Mouse (Mus musculus): ENCODE data around the gene Zkscan3.
"Not testable (repeated sequence)": the region's sequence is repeated elsewhere in the genome, so short reads cannot be mapped to it uniquely, and the experiment has no call there.

Gene Zkscan3

DNA sequence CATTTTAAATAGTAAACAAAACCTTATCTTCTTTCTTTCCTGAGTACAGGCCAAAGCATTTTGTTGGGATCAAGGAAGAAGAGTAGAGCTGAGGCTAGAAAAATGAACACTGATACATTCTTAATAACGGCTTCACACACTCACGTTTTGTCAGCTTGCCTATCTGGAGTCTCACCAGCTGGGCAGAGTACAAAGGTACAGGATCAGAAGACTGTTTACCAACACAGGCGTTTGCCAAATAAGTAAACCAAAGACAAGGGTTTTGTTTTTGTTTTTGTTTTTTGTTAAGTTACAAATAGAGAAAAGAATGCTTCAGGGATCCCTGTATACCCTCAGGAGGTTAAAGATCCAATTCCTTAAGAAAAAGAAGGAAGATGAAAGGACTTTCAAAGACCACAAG, 1.4 kb downstream of the Zkscan3 start:
- in situ Hi-C loops (cut with MboI, MseI), result loop anchor here in 1 of 2 experiments (5.0 kb wide), 1 partner anchor 56 kb away; no protein-coding TSS in a partner anchor

DNA sequence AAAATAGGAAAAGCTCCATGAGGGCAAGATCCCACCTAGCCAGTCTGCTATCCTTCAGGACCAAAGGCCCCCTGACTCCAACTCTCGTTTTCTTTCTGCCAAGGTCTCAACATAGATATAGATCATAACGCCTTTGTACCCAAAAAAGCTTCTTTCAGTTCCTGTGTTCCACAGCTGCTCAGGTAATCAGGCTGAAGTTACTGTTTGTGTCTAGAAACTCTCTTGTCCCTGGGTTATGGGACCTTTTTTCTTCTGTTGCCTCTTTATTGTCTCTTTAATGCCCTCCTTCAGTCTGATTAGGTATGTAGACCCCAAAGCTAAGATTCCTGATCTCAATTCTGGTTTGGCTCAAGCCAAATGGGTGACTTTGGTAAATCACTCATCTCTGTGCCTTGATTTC, 5.1 kb downstream of the Zkscan3 start:
- in situ Hi-C loops (cut with MboI, MseI), result no loop called here

DNA sequence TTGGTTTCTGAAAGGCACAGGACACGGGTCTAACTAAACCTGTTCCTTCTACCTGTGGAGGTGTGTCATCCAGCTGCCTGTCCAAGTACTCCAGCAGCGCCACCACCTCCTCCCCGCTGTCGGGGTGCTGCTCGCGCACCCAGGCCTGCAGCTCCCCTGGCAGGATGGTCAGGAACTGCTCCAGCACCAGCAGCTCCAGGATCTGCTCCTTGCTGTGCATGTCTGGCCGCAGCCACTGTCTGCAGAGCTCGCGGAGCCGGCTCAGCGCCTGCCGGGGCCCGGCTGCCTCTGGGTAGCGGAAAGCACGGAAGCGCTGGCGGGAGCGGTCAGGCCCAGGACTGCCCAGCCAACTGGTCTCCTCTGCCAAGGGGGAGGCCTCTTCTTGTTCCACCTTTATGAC, 6.5 kb downstream of the Zkscan3 start:
- in situ Hi-C loops (cut with MboI, MseI), result not testable (repeated sequence)

DNA sequence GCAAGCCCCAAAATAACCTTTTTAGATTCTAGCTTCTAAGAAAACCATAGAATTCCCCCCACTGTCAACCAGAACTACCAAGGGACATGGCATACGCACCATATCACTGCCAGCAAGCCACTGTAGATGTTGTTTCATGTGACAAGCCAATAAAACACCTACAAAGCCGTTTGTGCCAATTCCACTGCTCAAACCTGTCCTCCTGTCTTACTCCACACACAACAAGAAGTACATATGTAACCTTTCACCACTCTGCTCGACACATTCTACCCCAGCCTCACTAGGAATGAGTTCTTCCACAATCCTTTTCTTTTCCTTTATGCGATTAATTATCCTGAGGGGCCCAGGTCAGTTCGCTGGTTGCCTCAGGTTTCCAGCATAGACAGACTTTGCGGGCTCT, 6.9 kb downstream of the Zkscan3 start:
- in situ Hi-C loops (cut with MboI, MseI), result no loop called here

DNA sequence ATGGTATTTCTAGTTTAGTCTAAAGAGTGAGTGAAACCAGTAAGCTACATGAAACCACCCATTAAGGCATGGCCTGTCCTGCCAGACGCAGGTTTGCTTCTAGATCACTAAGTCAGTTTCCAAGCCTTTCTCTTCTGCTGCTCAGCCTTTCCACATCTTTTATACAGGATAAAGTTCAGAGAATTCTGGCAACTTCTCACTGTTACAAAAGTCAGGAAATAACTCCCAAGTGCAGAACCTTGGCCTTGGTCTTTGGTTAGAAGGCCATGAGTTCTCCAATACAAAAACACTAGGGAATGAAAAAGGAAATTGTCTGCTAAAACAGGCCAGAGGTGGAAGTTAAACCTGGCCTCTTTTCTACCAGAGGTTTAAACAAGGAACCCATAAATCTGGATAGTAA, 7.3 kb downstream of the Zkscan3 start:
- in situ Hi-C loops (cut with MboI, MseI), result no loop called here

DNA sequence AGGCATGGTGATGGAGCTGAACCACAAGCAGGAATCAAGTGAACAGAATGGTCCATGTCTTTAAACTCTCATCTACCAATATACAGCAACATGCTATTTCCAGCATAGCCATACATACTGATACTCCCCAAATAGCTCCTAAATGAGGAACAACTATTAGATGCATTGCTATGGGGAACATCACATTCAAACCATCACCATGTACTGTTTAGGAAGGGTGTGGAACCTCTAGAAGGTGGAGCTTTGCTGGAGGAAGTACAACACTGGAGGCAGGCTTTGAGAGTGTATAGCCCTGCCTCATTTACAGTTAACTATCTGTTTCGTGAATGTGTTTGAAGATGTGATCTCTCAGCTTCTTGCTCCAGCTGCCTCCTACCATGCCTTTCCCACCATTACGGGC, 24.8 kb downstream of the Zkscan3 start:
- in situ Hi-C loops (cut with MboI, MseI), result no loop called here

DNA sequence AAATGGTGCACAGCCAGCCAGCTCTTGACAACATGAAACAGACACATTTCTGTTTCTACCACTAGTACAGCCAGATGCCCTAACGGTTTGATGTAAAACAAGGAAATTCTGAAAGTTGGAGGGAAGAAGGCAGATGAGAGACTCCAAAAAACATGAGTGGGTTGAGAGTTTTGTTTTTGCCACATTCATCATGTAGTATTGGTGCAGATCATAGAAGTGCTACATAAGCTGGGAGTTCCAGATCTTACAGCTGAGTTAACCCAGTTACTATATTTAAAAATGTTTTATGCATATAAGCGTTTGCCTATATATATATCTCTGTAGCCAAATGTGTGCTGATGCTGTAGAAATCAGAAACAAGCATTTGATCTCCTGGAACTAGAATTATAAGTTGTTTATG, 29.9 kb downstream of the Zkscan3 start:
- in situ Hi-C loops (cut with MboI, MseI), result no loop called here

DNA sequence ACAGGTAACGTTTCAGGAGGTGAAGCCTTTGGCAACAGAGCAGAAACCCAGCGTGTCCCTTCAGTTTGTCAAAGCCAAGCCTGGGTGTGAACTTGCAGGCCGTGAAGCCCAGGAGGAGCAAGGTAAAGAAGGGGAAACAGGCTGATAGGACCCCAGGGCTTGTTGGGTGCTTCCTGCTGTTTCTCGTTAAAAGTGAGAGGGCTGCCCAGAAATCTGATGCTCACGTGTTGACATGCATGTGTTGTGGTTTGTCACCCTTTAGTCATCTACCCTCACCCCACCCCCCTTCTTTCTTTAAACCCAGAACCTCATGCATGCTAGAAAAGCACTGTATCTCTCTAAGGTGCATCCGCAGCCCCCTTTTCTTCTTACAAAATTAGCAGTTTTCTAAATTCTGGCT, 35.9 kb downstream of the Zkscan3 start:
- in situ Hi-C loops (cut with MboI, MseI), result no loop called here

DNA sequence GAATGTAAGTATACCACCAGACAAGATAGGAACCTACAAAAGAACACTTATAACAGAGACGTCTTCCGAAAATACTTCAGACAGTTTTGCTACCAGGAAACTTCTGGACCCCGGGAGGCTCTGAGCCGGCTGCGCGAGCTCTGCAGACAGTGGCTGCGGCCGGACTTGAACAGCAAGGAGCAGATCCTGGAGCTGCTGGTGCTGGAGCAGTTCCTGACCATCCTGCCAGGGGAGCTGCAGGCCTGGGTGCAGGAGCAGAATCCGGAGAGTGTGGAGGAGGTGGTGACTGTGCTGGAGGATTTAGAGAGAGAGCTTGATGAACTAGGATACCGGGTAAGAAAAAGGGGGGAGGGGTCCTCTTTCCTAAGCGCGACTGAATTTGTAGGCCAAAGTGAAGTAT, 38.8 kb downstream of the Zkscan3 start:
- in situ Hi-C loops (cut with MboI, MseI), result no loop called here

DNA sequence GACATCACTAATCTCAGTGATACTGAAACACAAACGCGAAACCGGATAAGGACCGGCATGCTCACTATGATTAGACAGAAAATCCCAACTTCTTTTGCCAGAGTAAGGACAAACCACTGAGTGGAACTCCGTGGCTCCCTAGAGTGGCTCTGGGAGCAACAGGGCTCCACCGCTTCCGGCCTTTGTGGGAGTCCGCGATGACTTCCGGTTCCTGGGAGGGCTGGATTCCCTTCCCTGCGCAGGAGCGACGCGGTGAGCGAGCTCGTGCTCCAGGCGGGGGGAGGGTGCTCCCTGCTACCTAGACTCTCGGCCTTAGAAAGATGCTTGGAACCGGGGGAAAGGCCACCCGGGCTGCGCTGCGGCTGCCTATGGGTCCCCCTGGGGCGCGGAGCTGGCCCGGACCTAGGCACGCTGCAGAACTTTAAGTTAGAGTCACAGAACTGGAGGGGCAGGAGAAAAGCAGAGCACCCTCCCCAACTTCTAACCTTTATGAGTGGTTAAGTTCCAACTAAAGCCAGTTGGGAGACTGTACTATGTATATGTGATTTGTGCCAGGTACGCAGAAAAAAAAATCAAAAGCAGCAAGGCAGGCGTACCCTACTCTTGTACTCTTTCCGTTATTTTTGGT, 39.8 kb downstream of the Zkscan3 start, which contains the start of gene Zscan12:
Gene Zscan12, plus strand, starts transcription at position 200 of the 628 bp plus-strand sequence.
- in situ Hi-C loops (cut with MboI, MseI), result no loop called here

DNA sequence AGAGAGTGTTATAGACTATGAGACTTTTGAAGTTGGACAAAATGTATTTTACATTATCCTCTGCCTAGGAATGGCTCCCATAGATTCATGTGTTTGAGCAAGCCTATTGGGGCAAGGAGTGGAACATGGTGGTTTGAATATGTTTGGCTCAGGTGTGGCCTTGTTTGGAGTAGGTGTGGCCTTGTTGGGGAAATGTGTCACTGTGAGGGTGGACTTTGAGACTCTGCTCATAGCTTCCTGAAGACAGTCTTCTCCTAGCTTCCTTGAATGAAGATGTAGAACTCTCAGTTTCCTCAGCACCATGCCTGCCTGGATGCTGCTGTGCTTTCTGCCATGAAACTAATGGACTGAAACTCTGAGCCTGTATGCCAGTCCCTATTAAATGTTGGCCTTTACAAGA, 52.0 kb downstream of the Zkscan3 start:
- in situ Hi-C loops (cut with MboI, MseI), result no loop called here

DNA sequence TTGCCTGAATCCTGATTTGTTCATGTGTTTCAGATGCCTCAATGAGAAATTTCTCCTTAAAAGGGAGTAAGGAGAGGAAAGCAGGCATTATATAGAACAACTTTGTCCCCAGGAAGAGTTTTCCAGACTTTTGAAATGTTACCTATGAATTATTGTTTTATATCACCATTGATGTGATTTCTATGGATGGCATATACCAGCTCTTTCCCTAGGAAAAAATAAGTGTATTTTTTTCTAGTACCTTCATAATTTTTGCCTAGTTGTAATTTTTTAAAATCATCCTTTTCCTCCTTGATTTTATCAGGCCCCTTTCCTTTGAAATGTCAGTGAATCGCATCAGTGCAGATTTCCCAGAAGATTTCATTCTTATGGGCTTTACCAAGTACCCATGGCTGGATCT, 55.9 kb downstream of the Zkscan3 start, which contains the start of gene Olfr1367:
Gene Olfr1367, plus strand, starts transcription at position 301 of the 400 bp plus-strand sequence.
- in situ Hi-C loops (cut with MboI, MseI), result loop anchor here in 1 of 2 experiments (10.0 kb wide), 1 partner anchor 1698 kb away; no protein-coding TSS in a partner anchor

Data from T-helper 17 cell (primary cell).